Mouse (Mus musculus) adrenal gland (tissue): ENCODE data around the gene Evx2.

Source experiments
- intact Hi-C: fragments of 180-260 bp; cut with DNase I; formaldehyde crosslinking; loops from one replicate; pipeline ENCODE4 v1.15.1; 2025
- long read RNA-seq, 2 experiments: library from polyadenylated mRNA; unstranded; transcript quantifications; one replicate each; pipeline ENCODE4 v2.0.0; 2020; ENCODE audit warnings: borderline replicate concordance in 1 of 2; ENCODE audit not compliant: insufficient replicate concordance in 1 of 2

Evx2 gene
- long read RNA-seq, experiment 1, result 0 reads
- long read RNA-seq, experiment 2, result 0 reads

DNA sequence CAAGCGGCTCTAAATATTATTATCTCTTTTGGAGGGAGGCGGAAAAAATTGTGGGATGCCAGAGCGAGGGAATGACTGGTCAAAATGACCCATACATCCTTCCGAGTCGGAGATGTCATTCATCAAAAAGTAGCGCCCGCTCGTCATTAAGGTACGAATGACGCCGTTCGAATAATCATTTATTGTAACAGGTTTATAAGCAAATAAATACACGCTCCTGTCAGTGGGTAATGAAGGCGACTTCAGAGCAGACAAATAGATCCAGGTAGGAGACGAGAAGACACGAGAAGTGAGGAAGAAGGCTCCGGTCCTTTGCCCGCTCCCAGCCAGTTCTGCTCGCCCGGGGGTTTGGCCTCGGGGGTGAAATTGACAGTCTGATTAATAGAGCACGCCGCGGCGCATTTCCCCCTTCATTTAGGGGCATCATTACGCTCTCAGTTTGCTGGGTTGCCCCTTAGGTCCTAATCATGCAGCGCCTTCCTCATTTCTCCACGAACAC is at the start of gene Evx2:
Evx2 (minus strand) TSS at position 51 of the 499 bp plus-strand sequence.
- intact Hi-C loops, result loop anchor here (5.0 to 10.0 kb wide), 2 partner anchors 357 to 1385 kb away; partner anchors contain the start of gene Sp9

- intact Hi-C loops, result no loop called here
Observed at GRCm38 (mm10) chr2:74708676-74709075, 49.3 kb upstream of the Evx2 start.

DNA sequence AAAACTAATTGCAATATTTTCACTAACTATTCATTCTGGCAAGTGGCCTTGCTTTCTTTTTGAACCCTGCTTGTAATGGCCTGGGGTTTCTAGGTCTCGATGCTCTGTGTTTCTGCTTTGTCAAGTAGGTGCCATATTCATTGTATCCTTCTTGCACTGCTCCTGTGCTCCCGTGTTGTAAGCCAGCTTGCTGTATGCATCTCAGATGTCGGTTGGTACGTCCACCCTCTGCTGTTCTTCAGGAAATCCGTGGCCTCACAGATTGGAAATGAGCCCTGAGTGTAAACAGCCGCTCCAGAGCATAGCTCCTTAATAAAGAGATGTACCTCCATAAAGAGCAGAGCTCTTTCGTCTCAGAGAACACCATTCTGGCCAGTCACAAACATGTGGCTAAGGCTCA is 48.2 kb upstream of the Evx2 start:
- intact Hi-C loops, result no loop called here

- intact Hi-C loops, result no loop called here
Observed at GRCm38 (mm10) chr2:74706393-74706960, 47.1 kb upstream of the Evx2 start.

GRCm38 (mm10) chr2:74705467-74706089 is 46.2 kb upstream of the Evx2 start:
- intact Hi-C loops, result loop anchor here (2.0 kb wide), 1 partner anchor 433 kb away; no protein-coding TSS in a partner anchor

DNA sequence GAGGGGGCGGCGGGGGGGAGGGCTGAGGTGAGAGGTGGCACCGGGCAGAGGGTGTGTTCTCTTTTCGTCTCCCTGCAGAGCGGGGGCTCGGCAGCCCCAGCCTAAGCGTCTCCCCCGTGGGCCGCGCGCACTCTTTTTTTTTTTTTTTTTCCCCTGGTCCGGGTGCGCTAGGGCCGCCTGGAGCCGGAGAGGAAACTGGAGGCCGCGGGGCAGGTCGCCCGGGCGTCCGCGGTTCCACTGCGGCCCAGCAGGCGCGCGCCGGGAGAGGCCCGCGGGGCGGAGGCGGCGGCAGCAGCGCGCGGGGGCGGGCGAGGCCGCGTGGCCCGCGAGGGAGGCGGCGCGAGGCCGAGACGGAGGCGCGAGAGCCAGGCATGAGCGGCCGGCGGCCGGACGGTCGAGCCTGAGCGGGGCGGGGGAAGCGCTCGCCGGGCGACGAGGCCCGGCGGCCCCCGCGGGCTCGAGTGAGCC is 45.7 kb upstream of the Evx2 start:
- intact Hi-C loops, result loop anchor here (2.0 to 5.0 kb wide), 4 partner anchors 257 to 882 kb away; no protein-coding TSS in a partner anchor

- intact Hi-C loops, result loop anchor here (2.0 to 5.0 kb wide), 4 partner anchors 258 to 883 kb away; no protein-coding TSS in a partner anchor
Observed at GRCm38 (mm10) chr2:74704393-74704998, 45.1 kb upstream of the Evx2 start, which contains the start of gene Hoxd8. Gene Hoxd8 (plus strand): TSS chr2:74704615.

DNA sequence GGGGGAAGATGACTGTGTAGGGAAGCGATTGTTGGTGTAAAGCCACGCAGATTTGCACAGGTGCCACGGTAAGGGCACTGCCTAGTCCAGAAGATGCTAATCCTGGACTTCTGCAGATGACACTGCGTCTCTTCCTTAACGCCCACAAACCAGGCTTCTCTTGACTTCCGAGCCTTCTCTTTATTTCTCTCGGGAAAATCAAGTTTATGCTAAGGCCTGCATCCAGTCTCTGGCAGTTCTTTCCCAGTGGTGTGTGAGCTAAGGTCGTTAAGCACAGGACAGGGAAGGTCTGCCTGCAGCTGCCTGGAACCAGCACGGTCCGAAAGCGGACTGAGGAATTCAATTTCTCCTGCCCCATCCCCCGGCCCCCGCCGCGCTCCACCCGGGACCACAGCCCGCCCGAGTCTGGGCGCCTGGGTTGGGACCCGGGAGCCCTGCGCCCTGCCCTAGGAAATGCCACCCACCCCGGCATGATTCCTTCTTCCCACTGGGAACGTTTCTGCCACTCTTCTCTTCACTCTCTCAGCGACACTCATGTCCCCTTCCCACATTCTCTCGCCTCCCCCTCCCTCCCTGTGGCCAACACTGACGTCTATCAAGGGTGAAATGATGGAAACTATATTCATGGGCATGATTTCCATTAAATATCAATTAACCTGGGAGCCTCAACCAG is 44.5 kb upstream of the Evx2 start:
- intact Hi-C loops, result loop anchor here (2.0 to 5.0 kb wide), 4 partner anchors 258 to 883 kb away; no protein-coding TSS in a partner anchor

GRCm38 (mm10) chr2:74703317-74703716 is 44.0 kb upstream of the Evx2 start:
- intact Hi-C loops, result loop anchor here (5.0 kb wide), 3 partner anchors 259 to 884 kb away; no protein-coding TSS in a partner anchor

GRCm38 (mm10) chr2:74702820-74703219 is 43.5 kb upstream of the Evx2 start:
- intact Hi-C loops, result loop anchor here (5.0 kb wide), 3 partner anchors 259 to 884 kb away; no protein-coding TSS in a partner anchor

DNA sequence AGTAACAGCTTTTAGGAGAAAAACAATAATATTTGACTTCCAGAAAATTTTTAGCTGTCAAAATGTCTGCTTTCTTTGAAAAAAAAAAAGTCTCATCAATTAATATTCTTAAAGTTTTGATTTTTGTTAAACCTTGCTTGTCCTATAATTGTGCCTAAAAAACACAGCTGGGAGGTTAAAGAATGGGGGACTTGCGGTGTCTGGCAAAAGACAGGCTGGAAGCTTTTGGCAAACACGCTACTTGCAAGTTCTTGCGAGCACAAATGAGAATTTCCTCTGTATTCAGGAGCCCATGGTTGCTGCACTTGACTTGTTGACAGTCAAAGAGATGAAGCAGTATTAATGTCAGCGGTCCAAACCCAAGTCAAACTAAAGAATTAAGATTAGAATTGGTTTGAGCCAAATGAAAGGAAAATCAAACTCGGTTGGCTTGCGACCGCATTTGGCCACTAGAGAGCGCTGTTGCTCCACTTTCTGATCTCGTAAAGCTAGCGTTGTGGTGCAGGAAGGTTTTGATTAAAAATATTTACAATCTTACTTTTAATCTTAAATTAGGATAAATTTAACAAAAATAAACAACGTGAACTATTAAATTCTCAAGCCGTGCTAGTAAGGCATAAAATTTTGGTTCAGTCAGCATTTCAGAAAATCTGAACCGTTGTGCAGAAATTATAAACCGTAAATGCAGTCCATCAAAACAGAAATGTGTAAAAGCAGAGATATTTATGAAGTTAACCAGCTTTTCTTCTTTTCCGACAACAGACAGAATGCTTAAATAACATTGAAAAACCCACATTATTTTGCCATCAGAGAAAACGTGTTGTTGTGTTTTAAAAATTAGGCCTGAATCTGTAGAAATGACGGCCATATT is 42.8 kb upstream of the Evx2 start:
- intact Hi-C loops, result loop anchor here (5.0 kb wide), 3 partner anchors 260 to 885 kb away; no protein-coding TSS in a partner anchor

GRCm38 (mm10) chr2:74700546-74701112 is 41.3 kb upstream of the Evx2 start:
- intact Hi-C loops, result loop anchor here (5.0 kb wide), 3 partner anchors 262 to 887 kb away; no protein-coding TSS in a partner anchor

DNA sequence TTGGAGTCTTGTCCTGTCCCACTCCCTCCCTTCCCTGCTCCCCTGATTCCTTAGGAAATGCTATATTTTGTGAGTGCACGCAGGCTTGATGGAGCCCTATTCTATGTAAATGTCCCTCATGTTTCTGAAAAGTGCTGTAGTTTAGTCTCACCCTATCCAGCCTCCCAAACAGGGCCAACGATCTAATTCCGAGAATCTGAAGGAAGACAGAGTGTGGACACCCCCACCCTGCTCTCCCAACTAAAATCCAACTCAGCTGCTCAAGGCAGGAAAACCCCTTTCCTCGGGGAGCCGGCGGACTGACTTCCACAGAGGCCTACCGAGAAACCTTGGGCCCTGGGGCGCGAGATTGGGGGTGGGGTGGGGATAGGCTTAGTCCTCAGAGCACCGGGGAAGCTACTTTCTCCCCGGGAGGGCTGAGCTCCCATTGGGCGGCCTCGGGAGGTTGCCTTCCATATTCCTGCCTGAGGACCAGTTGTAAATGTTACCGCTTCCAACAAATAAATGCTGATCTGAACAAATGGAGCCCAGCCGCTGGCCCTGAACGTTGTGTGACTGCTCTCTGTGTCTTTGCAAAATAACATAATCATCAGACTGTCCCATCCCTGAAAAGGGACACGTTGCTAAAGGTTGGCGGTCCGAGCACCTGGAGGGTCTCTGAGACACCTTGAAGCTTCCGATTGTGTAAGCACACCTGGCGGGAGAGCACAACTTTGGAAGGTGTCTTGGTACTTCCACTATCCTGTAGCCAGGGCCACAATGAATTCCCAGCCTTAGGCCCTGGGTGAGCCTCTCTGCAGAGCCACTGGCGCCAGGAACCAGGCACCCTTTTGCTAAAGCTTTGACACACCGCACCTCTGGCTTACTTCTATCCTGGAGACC is 40.5 kb upstream of the Evx2 start:
- intact Hi-C loops, result loop anchor here (5.0 to 10.0 kb wide), 4 partner anchors 262 to 887 kb away; no protein-coding TSS in a partner anchor

DNA sequence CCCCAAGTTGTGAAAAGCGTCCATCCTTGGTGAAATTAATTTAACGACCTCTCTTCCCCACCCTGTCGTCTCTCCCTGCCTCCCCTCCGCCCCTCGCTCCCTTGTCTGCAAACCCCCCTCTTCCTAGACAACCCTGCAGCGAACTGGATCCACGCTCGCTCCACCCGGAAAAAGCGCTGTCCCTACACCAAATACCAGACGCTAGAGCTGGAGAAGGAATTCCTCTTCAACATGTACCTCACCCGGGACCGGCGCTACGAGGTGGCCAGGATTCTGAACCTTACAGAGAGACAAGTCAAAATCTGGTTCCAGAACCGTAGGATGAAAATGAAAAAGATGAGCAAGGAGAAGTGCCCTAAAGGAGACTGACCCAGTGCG is 39.7 kb upstream of the Evx2 start:
- intact Hi-C loops, result loop anchor here (10.0 kb wide), 1 partner anchor 616 kb away; no protein-coding TSS in a partner anchor

- intact Hi-C loops, result loop anchor here (10.0 kb wide), 1 partner anchor 616 kb away; no protein-coding TSS in a partner anchor
Observed at GRCm38 (mm10) chr2:74698201-74699052, 39.1 kb upstream of the Evx2 start.

GRCm38 (mm10) chr2:74697567-74698121 is 38.3 kb upstream of the Evx2 start, which contains the start of gene Hoxd9:
Gene Hoxd9 (plus strand): TSS chr2:74697727.
- intact Hi-C loops, result loop anchor here (10.0 kb wide), 1 partner anchor 617 kb away; no protein-coding TSS in a partner anchor
